Mouse (Mus musculus) brain, embryonic 14.5 days (tissue): Measurements from ENCODE around the gene Gps1.

Experiments
- CTCF ChIP-seq: fragments of 200-500 bp; IDR thresholded peaks from 2 replicates; pipeline ENCODE4 v1.5.1; 2012; ENCODE audit warnings: inconsistent platforms, mild to moderate bottlenecking, moderate library complexity, borderline replicate concordance; ENCODE audit not compliant: insufficient read depth, insufficient read length; ENCODE audit errors: extremely low read depth
- POLR2A ChIP-seq: fragments of 200-500 bp; IDR thresholded peaks from 2 replicates; pipeline ENCODE4 v1.6.1; 2012; ENCODE audit warnings: mild to moderate bottlenecking, inconsistent platforms, borderline replicate concordance; ENCODE audit not compliant: poor library complexity, insufficient read depth, insufficient read length, severe bottlenecking; ENCODE audit errors: extremely low read depth

- TF ChIP-seq POLR2A (no peak), CTCF (no peak)
Observed at GRCm38 (mm10) chr11:120824787-120825288, 40.8 kb downstream of the Gps1 start.
